Mouse (Mus musculus): ENCODE results near the gene Prtg. TPM values are rescaled to one million over a fixed set of nuclear protein-coding genes. Genes with fewer than 3 reads are reported as not detected.

The Prtg gene
- total RNA-seq (2017): not detected in 3 replicates

DNA sequence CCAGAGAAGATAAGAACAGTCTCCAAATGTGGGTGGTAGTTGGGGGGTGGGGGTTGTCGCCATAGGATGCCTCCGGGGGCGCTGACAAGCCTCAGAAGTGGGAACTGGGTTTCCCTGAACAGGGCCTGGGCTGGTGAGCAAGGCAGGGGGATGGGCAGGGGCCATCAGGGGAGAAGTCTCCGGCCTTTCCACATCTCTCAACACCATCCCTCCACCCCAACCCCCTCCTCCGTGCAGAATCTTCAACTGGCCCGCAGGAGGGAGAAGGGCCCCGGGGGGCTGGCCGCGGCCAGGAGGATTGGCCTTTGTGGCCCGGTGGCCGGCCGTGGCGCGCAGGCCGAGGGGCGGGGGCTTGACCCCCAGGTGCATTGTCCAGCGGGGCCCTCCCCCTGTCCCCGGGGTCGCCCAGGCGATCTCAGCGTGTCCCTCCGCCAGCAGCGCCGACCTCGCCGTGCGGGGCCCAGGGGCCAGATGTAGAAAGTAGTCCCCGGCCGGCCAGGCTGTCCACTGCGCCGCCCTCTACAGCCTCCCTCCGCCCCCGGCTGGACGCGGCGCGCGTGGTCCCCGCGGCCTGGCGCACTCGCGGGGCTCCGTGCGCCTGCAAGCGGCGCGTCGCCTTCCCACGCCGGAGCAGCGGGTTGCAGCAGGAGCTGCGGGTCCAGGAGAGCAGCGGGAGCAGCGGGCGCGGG, at the start of gene Prtg:
Gene Prtg (plus strand): TSS at position 144 of the 689 bp plus-strand sequence.
- no peak for ATAC-seq (replicated peaks; ENCODE audit: insufficient number of reproducible peaks, low FRiP score, low TSS enrichment, poor library complexity, severe bottlenecking)

DNA sequence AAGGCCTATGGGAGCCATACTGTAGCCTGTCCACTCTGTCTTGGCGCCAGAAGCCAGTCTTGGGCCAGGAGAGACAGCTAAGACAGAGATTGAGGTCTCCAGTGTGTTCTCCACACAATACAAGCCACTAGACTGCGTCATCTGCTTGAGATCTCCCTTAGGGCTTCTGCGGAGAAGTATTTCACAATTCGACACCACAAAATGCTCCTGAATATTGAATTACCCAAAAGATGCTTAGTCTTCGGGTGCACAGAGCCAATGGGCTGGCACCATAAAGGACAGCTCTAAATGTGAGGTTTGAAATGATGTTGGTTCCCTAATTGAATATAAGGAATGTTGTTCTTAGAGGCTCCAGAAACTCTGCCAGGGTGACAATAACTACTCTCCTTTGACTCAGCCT, 49.5 kb upstream of the Prtg start:
- no peak for ATAC-seq (replicated peaks; ENCODE audit: insufficient number of reproducible peaks, low FRiP score, low TSS enrichment, poor library complexity, severe bottlenecking)

DNA sequence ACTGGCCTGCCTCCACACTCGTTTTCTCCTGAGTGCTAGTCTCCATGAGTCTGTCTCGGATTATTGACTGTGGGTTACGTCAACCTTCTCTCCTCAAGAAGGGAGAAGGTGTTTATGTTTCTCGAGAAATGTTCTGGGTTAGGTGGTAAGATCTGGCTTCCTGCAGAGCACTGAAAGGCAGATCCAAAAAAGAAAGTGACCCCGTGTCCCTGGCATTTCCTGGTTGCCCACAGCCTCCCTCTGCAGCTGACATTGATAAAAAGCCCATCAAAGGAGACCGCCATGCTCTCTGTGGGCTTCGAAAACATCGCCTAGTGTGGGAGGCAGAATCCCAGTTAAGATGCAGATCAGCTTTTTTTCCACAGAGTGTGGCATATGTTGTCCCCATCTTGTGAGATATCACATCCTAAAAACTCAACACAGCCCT, 48.0 kb upstream of the Prtg start:
- ATAC-seq (replicated peaks; ENCODE audit: insufficient number of reproducible peaks, low FRiP score, low TSS enrichment, poor library complexity, severe bottlenecking): no peak

DNA sequence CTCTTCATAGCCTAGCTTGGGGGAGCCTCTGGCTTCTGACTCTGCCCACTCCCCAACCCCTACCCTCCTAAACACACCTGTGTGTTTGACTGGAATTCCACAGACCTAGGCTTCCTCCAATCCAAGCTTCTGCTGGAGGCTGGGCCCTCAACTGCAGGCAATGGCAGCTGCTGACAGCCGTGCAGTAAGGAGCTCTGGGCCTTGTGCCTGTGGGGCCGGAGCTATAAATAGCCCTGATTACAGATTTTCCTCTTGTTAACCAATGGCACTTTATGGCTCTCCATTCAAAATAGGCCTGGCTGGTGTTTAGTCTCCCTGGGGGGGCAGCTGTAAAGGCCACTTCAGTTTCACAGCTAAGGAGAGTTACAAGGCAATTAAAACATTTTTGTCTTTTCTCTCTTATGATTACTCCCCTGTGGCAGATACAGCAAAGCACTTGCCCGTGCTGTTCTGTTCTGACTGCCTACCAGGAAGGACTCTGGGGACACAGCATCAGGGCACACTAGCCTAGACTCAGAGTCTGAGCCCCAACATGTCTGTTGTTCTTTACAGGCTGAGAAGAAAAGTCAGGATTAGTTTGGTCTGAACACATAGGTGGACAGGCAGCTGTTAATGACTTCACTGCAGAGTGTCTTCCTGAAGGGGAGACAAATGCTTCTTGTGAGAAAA, 43.5 kb upstream of the Prtg start:
- no peak for ATAC-seq (replicated peaks; ENCODE audit: insufficient number of reproducible peaks, low FRiP score, low TSS enrichment, poor library complexity, severe bottlenecking)

DNA sequence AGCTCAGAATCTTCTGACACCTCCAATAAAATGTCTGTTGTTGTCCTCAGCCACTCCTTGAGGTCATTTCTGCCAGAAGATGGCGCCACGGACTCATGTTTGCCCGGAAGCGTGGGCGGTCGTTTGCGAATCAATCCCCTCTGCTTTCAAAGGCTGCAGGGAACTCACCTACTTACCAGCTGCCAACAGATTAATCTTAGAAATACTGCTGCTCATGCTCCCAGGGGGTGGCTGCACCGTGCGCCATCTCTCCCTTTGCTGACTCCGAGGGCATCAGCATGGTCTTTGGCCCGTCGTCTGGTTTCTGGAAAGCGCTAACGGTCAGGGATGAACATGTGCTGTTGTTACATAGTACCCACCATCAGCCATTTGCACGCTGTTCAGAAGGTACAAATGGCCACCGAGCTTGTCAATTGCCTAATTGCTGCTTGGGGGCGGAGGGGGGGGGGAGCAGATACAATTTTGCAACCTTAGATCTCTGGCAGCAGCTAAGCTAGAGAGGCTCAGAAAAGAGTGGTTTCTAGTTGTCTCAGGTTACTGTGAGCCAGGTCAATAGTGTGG, 39.8 kb upstream of the Prtg start:
- no peak for ATAC-seq (replicated peaks; ENCODE audit: insufficient number of reproducible peaks, low FRiP score, low TSS enrichment, poor library complexity, severe bottlenecking)

DNA sequence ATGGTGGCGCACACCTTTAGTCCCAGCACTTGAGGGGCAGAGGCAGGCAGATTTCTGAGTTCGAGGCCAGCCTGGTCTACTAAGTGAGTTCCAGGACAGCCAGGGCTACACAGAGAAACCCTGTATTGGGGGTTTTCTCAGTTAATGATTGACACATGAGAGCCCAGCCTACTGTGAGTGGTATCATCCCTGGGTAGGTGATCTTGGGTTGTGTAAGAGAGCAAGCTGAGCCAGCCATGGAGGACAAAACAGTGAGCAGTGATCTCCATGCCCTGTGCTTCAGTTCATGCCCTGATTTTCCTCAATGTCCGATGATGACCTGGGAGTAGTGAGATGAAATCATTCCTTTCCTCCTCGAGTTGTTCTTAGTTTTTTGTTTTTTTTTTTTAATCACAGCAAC, 31.7 kb upstream of the Prtg start:
- no peak for ATAC-seq (replicated peaks; ENCODE audit: insufficient number of reproducible peaks, low FRiP score, low TSS enrichment, poor library complexity, severe bottlenecking)

DNA sequence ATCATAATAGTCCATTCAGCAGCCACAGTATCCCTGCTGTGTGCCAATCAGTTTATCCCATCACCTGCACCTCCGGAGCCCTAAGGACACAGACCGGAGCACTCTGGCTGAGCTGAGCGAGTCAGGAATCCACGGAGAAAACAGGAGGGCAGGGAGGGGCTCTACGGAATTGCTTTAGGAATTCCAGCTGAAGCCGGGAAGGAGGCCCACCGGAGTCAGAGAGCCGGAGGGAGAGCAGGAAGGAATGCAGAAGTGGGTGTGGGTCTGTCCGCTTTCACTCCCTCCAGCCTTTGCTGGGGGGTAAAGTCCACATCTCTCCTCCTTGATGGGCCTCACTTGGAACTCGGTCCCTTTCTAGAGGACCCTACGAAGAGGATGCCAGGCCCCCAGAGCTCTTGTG, 27.7 kb upstream of the Prtg start:
- ATAC-seq (replicated peaks; ENCODE audit: insufficient number of reproducible peaks, low FRiP score, low TSS enrichment, poor library complexity, severe bottlenecking): no peak

DNA sequence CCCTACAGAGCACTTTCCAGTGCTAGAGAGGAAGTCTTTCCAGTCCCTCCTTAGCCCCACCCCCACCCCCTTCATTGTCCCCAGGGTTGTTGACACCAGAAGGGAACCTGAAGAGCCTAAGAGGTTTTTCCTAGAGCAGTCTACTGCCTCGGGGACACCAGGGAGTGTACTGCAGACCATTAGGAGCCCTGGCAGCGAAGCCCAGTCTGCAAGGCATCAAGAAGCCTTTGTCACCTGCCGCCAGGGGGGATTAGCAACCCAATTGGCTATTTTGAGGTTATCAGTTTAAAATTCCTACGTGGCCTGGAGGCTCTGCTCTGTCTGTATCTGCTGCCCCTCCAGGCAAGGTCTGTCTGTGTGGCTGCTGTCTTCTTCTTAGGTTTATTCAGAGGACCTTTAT, 26.9 kb upstream of the Prtg start:
- ATAC-seq (replicated peaks; ENCODE audit: insufficient number of reproducible peaks, low FRiP score, low TSS enrichment, poor library complexity, severe bottlenecking): no peak

DNA sequence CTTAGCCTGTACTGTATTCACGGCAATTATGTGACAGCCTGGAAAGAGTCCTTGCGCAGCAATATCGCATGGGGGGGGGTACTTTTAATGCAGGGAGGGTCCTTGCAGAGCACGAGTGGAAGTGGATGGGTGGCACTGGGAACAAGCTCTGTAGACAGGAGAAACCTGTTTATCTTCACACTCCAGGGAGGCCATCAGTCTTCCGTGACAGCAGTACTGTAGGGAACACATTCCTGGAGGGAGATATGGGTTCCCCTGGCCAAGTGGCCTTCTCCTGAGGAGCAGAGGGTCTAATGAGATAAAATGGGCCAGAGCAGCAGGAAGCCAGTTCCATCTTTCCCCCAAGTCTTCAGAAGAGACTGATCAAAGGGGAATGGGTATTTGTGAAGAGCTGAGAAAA, 26.0 kb upstream of the Prtg start:
- ATAC-seq (replicated peaks; ENCODE audit: insufficient number of reproducible peaks, low FRiP score, low TSS enrichment, poor library complexity, severe bottlenecking): no peak

DNA sequence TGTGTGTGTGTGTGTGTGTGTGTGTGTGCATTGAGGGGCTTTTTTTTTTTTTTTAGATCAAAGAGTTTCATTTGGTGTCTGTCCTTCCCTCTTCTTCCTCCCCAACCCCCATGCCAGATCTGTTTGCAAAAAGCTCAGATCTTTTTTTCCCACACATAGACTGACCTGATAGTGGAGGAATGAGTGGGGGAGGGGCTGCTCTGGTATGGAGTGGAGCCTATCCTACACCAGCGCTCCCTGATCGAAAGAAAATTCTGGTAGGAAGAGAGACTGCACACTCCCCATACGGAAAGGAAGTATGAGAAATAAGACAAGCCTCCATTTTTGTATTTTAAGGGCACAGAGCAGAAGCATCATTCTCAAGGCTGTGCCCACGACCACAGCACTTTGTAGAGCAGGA, 25.2 kb upstream of the Prtg start:
- ATAC-seq (replicated peaks; ENCODE audit: insufficient number of reproducible peaks, low FRiP score, low TSS enrichment, poor library complexity, severe bottlenecking): no peak

DNA sequence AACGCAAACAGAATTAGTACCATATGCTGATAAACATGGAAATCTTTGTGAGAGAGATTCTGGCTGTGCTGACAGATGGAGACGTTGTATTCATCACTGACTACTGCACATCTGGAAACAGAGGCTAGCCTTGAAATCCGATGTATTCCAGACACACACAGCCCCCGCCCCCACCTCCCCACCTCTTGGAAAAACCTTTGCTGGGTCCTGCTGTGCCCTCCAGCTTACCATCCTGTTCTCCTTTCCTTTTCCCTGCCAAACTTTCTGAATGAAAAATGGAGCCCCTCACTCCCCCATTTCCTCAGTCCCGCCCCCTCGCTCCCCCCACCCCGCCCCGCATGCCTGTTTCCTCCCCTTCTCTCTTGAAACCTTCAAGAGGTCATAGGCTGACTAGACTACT, 24.6 kb upstream of the Prtg start:
- ATAC-seq (replicated peaks; ENCODE audit: insufficient number of reproducible peaks, low FRiP score, low TSS enrichment, poor library complexity, severe bottlenecking): no peak

DNA sequence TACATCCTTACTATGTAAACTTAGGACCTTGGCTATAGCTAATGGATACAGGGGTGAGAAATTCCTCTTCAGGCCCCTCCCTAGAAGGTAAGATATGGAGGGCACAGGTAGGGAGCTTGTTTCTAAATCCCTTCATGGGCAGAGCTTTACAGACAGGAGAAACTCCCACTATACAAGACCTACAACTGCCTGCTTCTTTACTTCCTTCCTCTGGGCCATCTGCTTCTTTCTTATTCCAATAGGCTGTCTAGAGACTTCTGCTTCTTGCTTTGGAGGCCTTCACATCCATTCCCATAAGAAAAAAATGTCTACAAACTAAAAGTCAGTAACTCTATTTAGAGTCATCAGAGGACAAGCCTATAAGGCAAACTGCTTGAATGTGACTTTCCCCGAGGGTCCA, 18.9 kb upstream of the Prtg start:
- no peak for ATAC-seq (replicated peaks; ENCODE audit: insufficient number of reproducible peaks, low FRiP score, low TSS enrichment, poor library complexity, severe bottlenecking)

DNA sequence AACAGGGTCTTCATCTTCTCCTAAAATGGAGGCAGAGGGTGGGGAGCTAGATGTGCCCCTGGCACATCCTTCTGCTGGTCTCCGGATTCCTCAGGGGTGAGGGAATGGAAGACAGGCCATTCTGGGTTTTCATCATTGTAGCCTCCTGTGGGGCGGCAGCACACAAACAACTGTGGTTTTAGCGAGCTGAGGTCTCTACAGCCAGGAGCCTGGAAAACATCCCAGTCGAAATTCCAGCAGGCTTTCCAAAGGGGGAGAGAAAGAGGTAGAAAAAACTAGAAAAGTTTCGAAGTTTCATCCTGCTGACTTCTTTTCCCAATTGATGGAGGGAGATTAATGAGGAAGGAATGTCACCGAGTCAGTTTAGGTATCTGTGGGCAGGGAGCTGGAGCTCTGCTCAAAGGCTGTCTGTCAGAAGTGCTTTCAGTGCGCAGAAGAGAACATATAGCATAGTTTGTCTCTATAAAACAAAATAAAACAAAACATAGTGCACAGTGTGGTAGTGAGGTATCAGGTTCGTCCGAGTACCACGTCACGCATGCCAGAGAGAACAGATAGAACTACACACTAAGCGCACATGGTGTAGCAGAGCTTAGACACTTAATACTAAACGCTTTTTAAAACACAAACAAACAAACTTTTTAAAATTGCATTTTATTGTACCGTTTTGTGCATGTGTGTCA, 16.0 kb upstream of the Prtg start:
- ATAC-seq (replicated peaks; ENCODE audit: insufficient number of reproducible peaks, low FRiP score, low TSS enrichment, poor library complexity, severe bottlenecking): no peak

DNA sequence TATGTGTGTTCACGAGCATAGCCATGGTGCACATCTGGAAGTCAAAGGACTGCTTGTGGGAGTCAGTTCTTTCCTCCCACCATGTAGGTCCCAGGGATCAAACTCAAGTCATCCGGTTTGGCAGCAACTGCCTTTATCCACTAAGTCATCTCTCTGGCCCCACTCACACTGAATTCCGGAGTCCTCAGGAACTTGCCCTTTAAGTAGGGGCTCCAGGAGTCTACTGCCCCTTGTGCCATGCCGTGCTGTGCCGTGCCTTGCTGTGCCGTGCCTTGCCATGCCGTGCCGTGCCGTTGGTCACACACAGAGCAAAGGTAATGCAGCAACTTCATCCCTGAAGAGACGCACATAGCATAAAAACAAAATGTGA, 15.5 kb upstream of the Prtg start:
- no peak for ATAC-seq (replicated peaks; ENCODE audit: insufficient number of reproducible peaks, low FRiP score, low TSS enrichment, poor library complexity, severe bottlenecking)

DNA sequence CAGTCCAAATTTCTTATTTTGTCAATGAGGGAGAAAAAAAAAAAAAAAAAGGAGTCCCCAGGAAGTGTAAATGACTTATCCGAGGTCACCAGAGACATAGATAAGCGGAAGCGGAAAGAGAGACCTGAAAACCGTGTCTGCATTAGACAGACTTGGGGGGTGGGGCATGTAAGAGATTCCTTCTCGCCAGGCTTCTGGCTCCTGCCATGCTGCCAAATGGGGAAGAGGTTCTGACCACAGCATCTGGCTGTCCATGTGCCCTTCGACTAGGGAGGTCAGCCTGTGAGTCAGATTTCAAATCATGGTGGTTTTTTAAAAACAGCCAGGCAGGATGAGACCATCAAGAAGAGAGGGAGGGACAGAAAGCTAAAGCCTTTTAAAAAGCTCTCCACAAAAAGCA, 15.0 kb upstream of the Prtg start:
- ATAC-seq (replicated peaks; ENCODE audit: insufficient number of reproducible peaks, low FRiP score, low TSS enrichment, poor library complexity, severe bottlenecking): no peak

DNA sequence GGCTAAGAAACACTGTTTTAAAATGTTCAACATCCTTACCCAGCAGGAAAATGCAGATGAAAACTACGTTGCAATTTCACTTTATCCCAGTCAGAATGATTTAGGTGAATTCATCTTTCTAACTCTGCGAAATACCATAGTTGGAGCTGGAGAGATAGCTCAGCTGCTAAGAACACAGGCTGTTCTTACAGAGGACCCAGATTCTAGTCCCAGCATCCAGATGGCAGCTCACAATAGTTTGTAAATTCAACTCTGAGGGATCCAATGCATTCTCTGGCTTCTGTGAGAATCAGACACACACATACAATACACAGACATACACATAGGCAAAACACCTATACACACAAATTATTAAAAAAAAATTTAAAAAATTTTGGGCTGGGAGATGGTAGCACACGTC, 11.4 kb upstream of the Prtg start:
- no peak for ATAC-seq (replicated peaks; ENCODE audit: insufficient number of reproducible peaks, low FRiP score, low TSS enrichment, poor library complexity, severe bottlenecking)

DNA sequence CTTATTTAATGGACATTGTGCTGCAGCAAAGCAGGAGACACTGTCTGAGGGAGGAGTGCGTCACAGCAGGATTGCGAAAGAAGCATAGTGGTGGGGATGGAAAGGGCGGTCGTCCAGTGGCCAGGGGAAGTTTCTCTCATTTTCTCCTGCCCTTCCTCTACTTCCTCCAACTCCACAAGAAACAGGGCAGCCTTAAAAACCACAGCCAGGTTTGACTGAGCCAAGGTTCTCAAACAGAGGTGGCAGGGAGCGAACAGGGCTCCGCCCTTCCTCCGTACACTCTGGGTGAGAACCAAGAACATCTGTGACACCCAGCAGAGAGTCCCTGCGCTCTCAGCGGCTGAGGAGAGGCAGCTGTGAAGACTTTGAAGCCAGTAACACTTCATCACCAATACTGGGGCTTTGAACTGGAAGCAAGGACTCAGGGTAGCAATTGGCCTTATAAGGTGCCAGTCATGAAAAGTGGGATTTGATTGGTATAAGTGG, 9.5 kb upstream of the Prtg start:
- ATAC-seq (replicated peaks; ENCODE audit: insufficient number of reproducible peaks, low FRiP score, low TSS enrichment, poor library complexity, severe bottlenecking): peak; percentile 59

DNA sequence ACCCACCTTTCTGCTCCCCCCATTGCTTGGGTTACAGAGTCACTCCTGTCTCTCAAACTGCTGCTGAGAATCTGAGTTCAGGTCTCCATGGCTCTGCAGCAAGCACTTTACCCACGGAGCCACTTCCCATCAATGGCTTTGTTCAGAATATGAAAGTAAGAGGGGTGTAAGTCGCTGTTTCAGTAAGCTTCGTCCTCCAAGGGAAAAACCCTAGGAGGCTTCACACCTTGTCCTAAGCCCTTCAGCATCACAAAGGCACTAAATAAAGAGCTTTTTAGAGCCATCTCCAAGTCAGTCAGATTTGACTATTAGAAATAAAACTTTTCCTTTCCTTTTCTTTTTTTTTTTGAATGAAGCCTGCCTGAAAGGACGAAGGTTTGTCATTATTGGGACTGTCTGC, 3.4 kb upstream of the Prtg start:
- no peak for ATAC-seq (replicated peaks; ENCODE audit: insufficient number of reproducible peaks, low FRiP score, low TSS enrichment, poor library complexity, severe bottlenecking)

DNA sequence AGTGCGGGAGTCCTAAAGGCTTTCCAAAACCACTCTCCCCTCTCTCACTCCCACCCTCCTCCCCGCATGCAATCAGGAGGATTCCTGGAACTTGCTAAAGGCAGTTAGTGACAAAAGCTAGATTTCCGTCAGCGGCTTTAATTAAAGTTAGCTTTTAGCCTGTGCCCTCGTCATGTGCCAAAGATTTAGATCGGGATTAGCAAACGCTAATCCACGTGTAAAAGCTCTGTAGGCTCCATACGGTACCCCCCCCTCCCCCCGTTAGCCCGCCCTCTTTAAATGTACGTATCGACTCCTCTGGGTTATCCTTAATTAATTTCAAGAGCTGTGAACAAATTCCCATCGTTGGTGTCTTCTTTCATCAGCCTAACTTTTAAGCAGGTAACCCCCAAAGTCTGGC, 528 bp upstream of the Prtg start:
- ATAC-seq (replicated peaks; ENCODE audit: insufficient number of reproducible peaks, low FRiP score, low TSS enrichment, poor library complexity, severe bottlenecking): no peak

Data from monocyte, adult 5-6 weeks (primary cell).